Mouse (Mus musculus) retina, postnatal 1 day (tissue): ENCODE results near the gene Sgk1.

ENCODE experiments used
- DNase-seq: peaks from one replicate; pipeline ENCODE4 v3.0.0-alpha.2; 2012

The Sgk1 gene

GRCm38 (mm10) chr10:22007160-22007801 lies 125.3 kb downstream of the Sgk1 start:
- DNase-seq = no peak

GRCm38 (mm10) chr10:22007802-22008172 lies 125.8 kb downstream of the Sgk1 start:
- DNase-seq = peak; percentile 59

GRCm38 (mm10) chr10:22010088-22010818 lies 128.3 kb downstream of the Sgk1 start:
- peak; percentile 89 for DNase-seq

- DNase-seq = peak; percentile 78
These were observed 135.6 kb downstream of the Sgk1 start for GRCm38 (mm10) chr10:22017469-22018159.

GRCm38 (mm10) chr10:22018618-22019017 lies 136.6 kb downstream of the Sgk1 start:
- no peak for DNase-seq

GRCm38 (mm10) chr10:22034303-22034702 lies 152.3 kb downstream of the Sgk1 start:
- peak; percentile 63 for DNase-seq

- peak; percentile 71 for DNase-seq
These were observed 154.3 kb downstream of the Sgk1 start for GRCm38 (mm10) chr10:22036256-22036655.
